Mouse (Mus musculus) forebrain, embryonic 10.5 days (tissue): ENCODE measurements around the gene Pon1. TPM values are rescaled to one million over a fixed set of nuclear protein-coding genes. Genes with fewer than 3 reads are reported as not detected.
A peak's percentile ranks its signal among the peaks of the same experiment; 100 is the strongest.
"Not testable (repeated sequence)": the region's sequence is repeated elsewhere in the genome, so short reads cannot be mapped to it uniquely, and the experiment has no call there.

Source experiments
- DNase-seq: peaks from one replicate; pipeline ENCODE4 v3.0.0-alpha.2; 2017; ENCODE audit warnings: low spot score; ENCODE audit errors: extremely low spot score
- H3K27ac ChIP-seq: fragments of 300-500 bp; sonication (generic); 2 replicates; pipeline ENCODE4 v1.5.1; 2016; ENCODE audit warnings: mild to moderate bottlenecking
- H3K27me3 ChIP-seq: fragments of 300-500 bp; sonication (generic); 2 replicates; pipeline ENCODE4 v1.6.1; 2016; ENCODE audit warnings: mild to moderate bottlenecking; ENCODE audit not compliant: poor library complexity, severe bottlenecking
- H3K36me3 ChIP-seq: fragments of 300-500 bp; sonication (generic); replicated peaks from 2 replicates; pipeline ENCODE4 v1.6.1; 2016; ENCODE audit warnings: mild to moderate bottlenecking, moderate library complexity
- H3K4me1 ChIP-seq: fragments of 300-500 bp; sonication (generic); 2 replicates; pipeline ENCODE4 v1.6.1; 2016
- H3K4me3 ChIP-seq: fragments of 300-500 bp; sonication (generic); 2 replicates; pipeline ENCODE4 v1.5.1; 2016; ENCODE audit warnings: mild to moderate bottlenecking, moderate library complexity
- H3K9me3 ChIP-seq: fragments of 300-500 bp; sonication (generic); 2 replicates; pipeline ENCODE4 v1.6.1; 2016; ENCODE audit warnings: mild to moderate bottlenecking, moderate library complexity
- WGBS: fragments of 180-500 bp; shearing (Covaris S2); methylation state at CpG from one replicate; pipeline ENCODE4 v1.1.7; 2016; 5-methylcytosine and 5-hydroxymethylcytosine counted together
- polyA plus RNA-seq: library from polyadenylated mRNA; unstranded; fragments of >200 nt; fragmentation: Nextera tagmentation; extraction: Ambion mirVana; gene quantifications from 2 replicates; pipeline ENCODE4 v1.2.1, GENCODE M21; 2016

The Pon1 gene
- 0.21 and 0.34 TPM in 2 replicates for polyA plus RNA-seq

- no peaks in the 10 kb centered on the region for H3K36me3 ChIP-seq
These were observed at the start of gene Pon1 for GRCm38 (mm10) chr6:5193693-5194092. Gene Pon1 (minus strand): TSS chr6:5193946.

GRCm38 (mm10) chr6:5238799-5239198, 45.1 kb upstream of the Pon1 start:
- WGBS, result 96% methylated on average over 3 of the region's 3 CpGs
- Histone ChIP-seq H3K36me3 (no peaks in the 10 kb centered on the region), H3K9me3 (no peaks in the 10 kb centered on the region), H3K27me3 (no peaks in the 10 kb centered on the region), H3K4me3 (no peak overlapping the region), H3K27ac (no peak overlapping the region), H3K4me1 (peaks cover 10% of the 10 kb centered on the region; the same call in 1 of the 2 replicates)
- no peak for DNase-seq

More at GRCm38 (mm10) chr6:5193693-5194092, at the start of gene Pon1:
- DNase-seq, result no peak
- H3K27ac ChIP-seq, result peak within 1 kb of the TSS; percentile 48
- no peaks in the 10 kb centered on the region for H3K27me3 ChIP-seq
- H3K4me3 ChIP-seq, result no peak within 1 kb of the TSS
- H3K9me3 ChIP-seq, result peaks cover 7% of the 10 kb centered on the region
- H3K4me1 ChIP-seq, result peaks cover 11% of the 10 kb centered on the region
- WGBS, result 39% methylated on average over 5 of the region's 5 CpGs

DNA sequence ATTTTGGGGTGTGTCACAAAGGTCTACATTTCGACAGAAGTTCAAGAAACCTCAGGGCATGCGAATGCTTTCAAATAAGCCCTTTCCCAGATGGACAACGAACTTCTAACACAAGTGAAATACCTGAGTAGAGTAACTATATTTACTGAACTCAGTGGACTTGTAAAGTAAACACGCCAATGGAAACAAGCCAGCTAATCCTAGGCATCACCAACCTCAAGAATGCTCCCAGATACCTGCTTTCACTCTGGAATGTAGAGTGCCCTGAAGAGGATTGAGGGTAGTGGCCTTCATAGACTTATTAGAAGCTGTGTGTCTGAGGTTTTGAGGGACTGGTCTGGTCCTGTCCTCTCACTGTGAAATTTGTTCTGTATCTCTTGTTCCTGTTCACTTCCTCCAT, 43.8 kb upstream of the Pon1 start:
- H3K27me3 ChIP-seq, result no peaks in the 10 kb centered on the region
- H3K4me3 ChIP-seq, result no peak overlapping the region
- no peak overlapping the region for H3K27ac ChIP-seq
- whole genome bisulfite sequencing, result 92% methylated on average over 4 of the region's 4 CpGs
- H3K36me3 ChIP-seq, result no peaks in the 10 kb centered on the region
- DNase-seq, result no peak
- no peaks in the 10 kb centered on the region for H3K9me3 ChIP-seq
- H3K4me1 ChIP-seq, result peaks cover 10% of the 10 kb centered on the region; the same call in 1 of the 2 replicates

GRCm38 (mm10) chr6:5236843-5237371, 43.2 kb upstream of the Pon1 start:
- Histone ChIP-seq H3K27me3 (no peaks in the 10 kb centered on the region), H3K36me3 (no peaks in the 10 kb centered on the region), H3K4me3 (no peak overlapping the region), H3K4me1 (peaks cover 10% of the 10 kb centered on the region; the same call in 1 of the 2 replicates), H3K9me3 (no peaks in the 10 kb centered on the region), H3K27ac (no peak overlapping the region)
- 80% methylated on average over 8 of the region's 8 CpGs for WGBS
- no peak for DNase-seq

DNA sequence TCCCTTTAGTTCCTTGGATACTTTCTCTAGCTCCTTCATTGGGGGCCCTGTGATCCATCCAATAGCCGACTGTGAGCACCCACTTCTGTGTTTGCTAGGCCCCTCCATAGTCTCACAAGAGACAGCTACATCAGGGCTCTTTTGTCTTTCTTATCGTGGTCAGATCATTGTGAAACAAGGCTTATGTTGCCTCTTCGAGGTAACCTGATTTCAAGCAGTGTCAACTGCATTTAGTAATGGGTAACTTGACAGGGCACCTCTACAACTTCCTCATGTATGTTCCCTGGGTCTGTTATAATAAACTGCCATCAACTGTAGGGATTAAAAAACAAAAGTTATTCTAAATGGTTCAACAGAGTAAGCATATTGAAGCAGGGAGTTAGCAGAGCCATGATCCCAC, 40.8 kb upstream of the Pon1 start:
- Histone ChIP-seq H3K4me1 (peaks cover 10% of the 10 kb centered on the region; the same call in 1 of the 2 replicates), H3K4me3 (no peak overlapping the region), H3K27me3 (no peaks in the 10 kb centered on the region), H3K27ac (no peak overlapping the region), H3K36me3 (no peaks in the 10 kb centered on the region), H3K9me3 (no peaks in the 10 kb centered on the region)
- WGBS, result 89% methylated on average over 3 of the region's 3 CpGs
- no peak for DNase-seq

DNA sequence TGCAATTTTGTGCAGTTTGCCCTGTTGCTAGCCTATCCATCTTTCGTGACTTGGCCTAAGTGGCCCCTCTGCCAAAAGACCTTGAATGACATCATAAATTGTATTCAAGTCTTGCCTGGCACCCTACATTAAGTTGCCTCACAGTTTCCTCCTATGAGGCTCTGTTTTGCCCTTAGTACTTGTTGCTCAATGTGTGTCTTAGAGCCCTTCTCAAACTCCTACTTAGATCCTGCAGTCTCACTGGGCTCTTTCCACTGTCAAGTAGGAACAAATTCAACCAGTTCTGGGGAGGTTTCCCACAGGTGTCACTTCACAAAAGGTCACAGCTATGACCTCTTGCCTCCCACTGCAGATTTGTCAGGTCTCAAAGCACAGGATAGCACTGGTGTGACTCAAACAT, 40.1 kb upstream of the Pon1 start:
- no peaks in the 10 kb centered on the region for H3K9me3 ChIP-seq
- DNase-seq, result no peak
- no peaks in the 10 kb centered on the region for H3K27me3 ChIP-seq
- no peaks in the 10 kb centered on the region for H3K36me3 ChIP-seq
- H3K4me3 ChIP-seq, result no peak overlapping the region
- H3K27ac ChIP-seq, result no peak overlapping the region
- peaks cover 10% of the 10 kb centered on the region; the same call in 1 of the 2 replicates for H3K4me1 ChIP-seq
- 95% methylated on average over 1 of the region's 1 CpGs for WGBS

DNA sequence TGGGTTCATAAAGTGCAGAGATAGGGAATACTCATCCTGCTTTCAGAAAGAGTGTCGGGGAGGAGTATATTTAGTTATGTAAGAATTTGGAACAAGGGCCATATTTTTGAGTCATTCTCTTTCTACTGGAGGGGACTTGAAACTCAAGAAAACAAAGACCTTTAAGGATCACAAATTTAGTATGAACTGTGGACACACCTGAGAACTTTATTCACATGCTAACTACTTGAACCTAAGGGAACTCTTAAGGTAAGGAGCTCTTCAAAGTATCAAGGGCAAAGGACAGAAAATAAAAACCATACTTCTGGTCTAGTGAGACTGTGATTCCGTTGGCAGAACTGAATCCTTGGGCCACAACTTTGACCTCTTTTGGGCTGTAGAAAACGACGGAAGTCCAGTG, 38.3 kb upstream of the Pon1 start:
- no peak for DNase-seq
- no peaks in the 10 kb centered on the region for H3K9me3 ChIP-seq
- H3K27me3 ChIP-seq, result no peaks in the 10 kb centered on the region
- peaks cover 8% of the 10 kb centered on the region; the same call in 1 of the 2 replicates for H3K4me1 ChIP-seq
- no peak overlapping the region for H3K4me3 ChIP-seq
- H3K36me3 ChIP-seq, result no peaks in the 10 kb centered on the region
- 89% methylated on average over 4 of the region's 4 CpGs for WGBS
- H3K27ac ChIP-seq, result no peak overlapping the region

DNA sequence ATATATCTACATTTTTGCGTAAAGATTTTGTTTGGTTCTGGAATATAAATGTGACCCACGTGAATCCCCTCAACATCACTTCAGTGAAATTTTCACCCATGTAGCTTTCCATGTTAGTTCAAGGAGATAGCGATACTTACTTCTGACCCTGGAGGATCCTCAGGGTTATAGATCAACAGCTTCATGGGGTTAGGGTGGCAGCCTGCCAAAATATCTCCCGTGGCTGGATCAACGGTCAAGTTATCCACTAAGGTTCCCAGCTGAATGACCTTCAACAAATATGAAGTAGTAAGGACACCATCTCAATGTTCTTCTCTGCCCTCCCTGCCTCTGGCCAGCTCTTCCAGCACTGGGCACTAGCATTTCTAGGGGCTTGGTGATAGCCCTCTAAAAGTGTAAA, 36.5 kb upstream of the Pon1 start:
- Histone ChIP-seq H3K9me3 (no peaks in the 10 kb centered on the region), H3K36me3 (no peaks in the 10 kb centered on the region), H3K4me1 (no peaks in the 10 kb centered on the region), H3K4me3 (no peak overlapping the region), H3K27me3 (no peaks in the 10 kb centered on the region), H3K27ac (no peak overlapping the region)
- WGBS, result 93% methylated on average over 5 of the region's 5 CpGs
- no peak for DNase-seq

- not testable (repeated sequence) for H3K4me3 ChIP-seq, H3K4me1 ChIP-seq, DNase-seq, H3K27ac ChIP-seq, H3K9me3 ChIP-seq, H3K27me3 ChIP-seq, H3K36me3 ChIP-seq
- WGBS, result 84% methylated on average over 2 of the region's 2 CpGs
These were observed 29.8 kb upstream of the Pon1 start for GRCm38 (mm10) chr6:5223551-5223950.

- no peak for DNase-seq
- 69% methylated on average over 3 of the region's 3 CpGs for WGBS
These were observed 28.3 kb upstream of the Pon1 start for GRCm38 (mm10) chr6:5222080-5222479.

DNA sequence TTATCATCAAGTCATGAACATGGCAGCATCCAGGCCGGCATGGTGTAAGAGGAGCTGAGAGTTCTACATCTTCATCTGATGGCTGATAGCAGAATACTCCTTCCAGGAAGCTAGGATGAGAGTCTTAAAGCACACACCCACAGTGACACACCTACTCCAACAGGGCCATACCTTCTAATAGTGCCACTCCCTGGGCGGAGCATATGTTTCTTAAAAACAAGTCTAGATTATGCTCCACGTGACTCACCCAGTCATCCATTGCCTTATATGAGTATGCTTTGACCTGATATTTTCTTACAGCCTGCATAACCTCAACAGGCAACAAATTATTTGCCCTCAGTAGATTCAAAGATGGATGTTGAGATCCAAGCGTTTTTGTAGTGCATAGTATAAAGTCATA, 24.4 kb upstream of the Pon1 start:
- no peaks in the 10 kb centered on the region for H3K36me3 ChIP-seq
- H3K4me3 ChIP-seq, result no peak overlapping the region
- peaks cover 3% of the 10 kb centered on the region; the same call in 1 of the 2 replicates for H3K9me3 ChIP-seq
- H3K27ac ChIP-seq, result no peak overlapping the region
- no peak for DNase-seq
- H3K27me3 ChIP-seq, result no peaks in the 10 kb centered on the region
- WGBS, result 94% methylated on average over 4 of the region's 4 CpGs
- H3K4me1 ChIP-seq, result peaks cover 4% of the 10 kb centered on the region; the same call in 1 of the 2 replicates

More at GRCm38 (mm10) chr6:5222080-5222479, 28.3 kb upstream of the Pon1 start:
- Histone ChIP-seq H3K4me3 (no peak overlapping the region), H3K27ac (no peak overlapping the region), H3K4me1 (peaks cover 4% of the 10 kb centered on the region; the same call in 1 of the 2 replicates), H3K36me3 (no peaks in the 10 kb centered on the region), H3K9me3 (no peaks in the 10 kb centered on the region), H3K27me3 (no peaks in the 10 kb centered on the region)

DNA sequence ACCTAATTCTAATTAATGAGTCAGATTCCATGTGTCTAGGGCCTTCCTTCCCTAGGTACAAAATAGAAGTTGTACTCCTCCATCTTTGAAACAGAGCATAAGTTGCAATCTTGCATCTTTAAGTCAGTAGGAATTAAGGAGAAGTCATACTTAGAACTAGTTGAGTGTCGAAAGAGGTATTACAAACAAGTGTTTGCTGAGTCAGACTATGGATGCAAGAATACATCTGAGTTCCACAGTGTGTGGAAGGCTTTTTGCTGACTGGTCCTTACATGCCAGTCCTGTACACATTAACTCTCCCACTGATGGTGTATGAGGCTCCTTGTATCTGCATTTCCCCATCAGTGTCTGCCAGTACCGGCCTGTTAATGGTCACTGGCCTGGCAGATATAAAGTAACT, 14.1 kb upstream of the Pon1 start:
- Histone ChIP-seq H3K27me3 (no peaks in the 10 kb centered on the region), H3K4me1 (no peaks in the 10 kb centered on the region), H3K4me3 (no peak overlapping the region), H3K36me3 (no peaks in the 10 kb centered on the region), H3K27ac (no peak overlapping the region), H3K9me3 (peaks cover 2% of the 10 kb centered on the region)
- WGBS, result 89% methylated on average over 2 of the region's 2 CpGs
- no peak for DNase-seq

DNA sequence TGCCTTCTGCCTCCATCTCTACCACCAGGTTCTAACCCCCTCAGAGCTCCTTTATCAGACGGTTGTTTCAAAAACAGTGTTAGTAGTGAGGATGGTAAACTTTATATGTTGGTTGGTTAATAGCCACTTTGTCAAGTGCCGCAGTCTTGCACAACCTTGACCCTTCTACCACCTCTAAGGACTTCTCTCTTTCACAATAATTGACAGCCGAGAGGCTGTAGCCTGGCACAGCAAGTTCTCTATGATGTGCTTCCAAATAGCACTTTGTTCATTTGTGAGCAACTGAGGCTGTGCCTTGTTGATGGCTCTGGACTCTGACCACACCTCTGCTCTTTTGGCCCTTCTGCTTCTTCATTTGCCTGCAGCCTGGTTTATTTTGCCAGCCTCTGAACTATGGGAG, 6.2 kb upstream of the Pon1 start:
- no peak overlapping the region for H3K4me3 ChIP-seq
- no peaks in the 10 kb centered on the region for H3K4me1 ChIP-seq
- no peak overlapping the region for H3K27ac ChIP-seq
- H3K36me3 ChIP-seq, result no peaks in the 10 kb centered on the region
- DNase-seq, result no peak
- H3K9me3 ChIP-seq, result peaks cover 7% of the 10 kb centered on the region
- 91% methylated on average over 3 of the region's 3 CpGs for WGBS
- no peaks in the 10 kb centered on the region for H3K27me3 ChIP-seq
